ENCODE assay signal across 14 mouse cellular contexts in genomic region chr7:45097479-45097878, GRCm38 (mm10). TPM values are rescaled to one million over a fixed set of nuclear protein-coding genes. Genes with fewer than 3 reads are reported as not detected.
DNase-seq lines count a peak whose midpoint lies in the region; ATAC-seq and TF ChIP-seq lines count a peak whose summit lies in the region.
"Had no signal": no experiment of that assay in that cellular context is flagged by ENCODE, and none has a peak within 500 bp of the region (broad histone marks: within the 10 kb centered on the region; RNA-seq: fewer than 3 reads in every experiment).

No protein-coding gene starts in this region.

- no peaks in the 10 kb centered on the region for H3K27me3 ChIP-seq in heart, embryonic 15.5 days
- no peaks in the 10 kb centered on the region for H3K27me3 ChIP-seq in heart, embryonic 12.5 days (replicated peaks)
- no peaks in the 10 kb centered on the region for H3K27me3 ChIP-seq in neural tube, embryonic 13.5 days
- H3K27me3 ChIP-seq in neural tube, embryonic 15.5 days (replicated peaks) = no peaks in the 10 kb centered on the region
- H3K27me3 ChIP-seq in kidney, postnatal 0 days (ENCODE audit: insufficient read depth, low read length) = no peaks in the 10 kb centered on the region

- H3K9ac ChIP-seq in heart, embryonic 15.5 days = no peak overlapping the region
- no peak overlapping the region for H3K9ac ChIP-seq in heart, embryonic 12.5 days
- H3K9ac ChIP-seq in neural tube, embryonic 13.5 days = peak overlapping the region; percentile 31; the same call in 1 of the 2 replicates
- H3K9ac ChIP-seq in neural tube, embryonic 15.5 days (replicated peaks) = no peak overlapping the region
- no peak overlapping the region for H3K9ac ChIP-seq in kidney, postnatal 0 days (ENCODE audit: low read depth, low read length)

- no peaks in the 10 kb centered on the region for H3K9me3 ChIP-seq in heart, embryonic 15.5 days (replicated peaks)
- no peaks in the 10 kb centered on the region for H3K9me3 ChIP-seq in heart, embryonic 12.5 days (replicated peaks)
- no peaks in the 10 kb centered on the region for H3K9me3 ChIP-seq in neural tube, embryonic 13.5 days
- no peaks in the 10 kb centered on the region for H3K9me3 ChIP-seq in neural tube, embryonic 15.5 days (replicated peaks)
- H3K9me3 ChIP-seq in kidney, postnatal 0 days (replicated peaks; ENCODE audit: low read length) = no peaks in the 10 kb centered on the region

- intact Hi-C loops in left cerebral cortex, postnatal 10 days (cut with DNase I) = no loop called here

- TF ChIP-seq CTCF in kidney, postnatal 0 days (IDR thresholded peaks at IDR 0.05; ENCODE audit: low read depth) = no peak

- no peak overlapping the region for H3K4me2 ChIP-seq in heart, embryonic 15.5 days
- H3K4me2 ChIP-seq in heart, embryonic 12.5 days = no peak overlapping the region
- H3K4me2 ChIP-seq in neural tube, embryonic 13.5 days = no peak overlapping the region
- H3K4me2 ChIP-seq in neural tube, embryonic 15.5 days = no peak overlapping the region
- H3K4me2 ChIP-seq in kidney, postnatal 0 days (ENCODE audit: low read length) = no peak overlapping the region
- H3K4me2 ChIP-seq: midbrain, embryonic 11.5 days had no signal

- H3K4me3 ChIP-seq in heart, embryonic 15.5 days = no peak overlapping the region
- H3K4me3 ChIP-seq in heart, embryonic 12.5 days = no peak overlapping the region
- H3K4me3 ChIP-seq in neural tube, embryonic 13.5 days = no peak overlapping the region
- H3K4me3 ChIP-seq in neural tube, embryonic 15.5 days (replicated peaks) = no peak overlapping the region
- no peak overlapping the region for H3K4me3 ChIP-seq in kidney, postnatal 0 days (replicated peaks; ENCODE audit: low read depth, low read length)
- H3K4me3 ChIP-seq: erythroblast, embryonic 14.5 days had no signal

- ATAC-seq in heart, embryonic 15.5 days (replicated peaks; ENCODE audit: insufficient number of reproducible peaks, insufficient read depth, low FRiP score, low read depth) = no peak
- no peak for ATAC-seq in heart, embryonic 12.5 days (ENCODE audit: insufficient number of reproducible peaks, low FRiP score)
- ATAC-seq in neural tube, embryonic 13.5 days (ENCODE audit: low read depth) = no peak
- no peak for ATAC-seq in neural tube, embryonic 15.5 days (ENCODE audit: low FRiP score)
- no peak for ATAC-seq in kidney, postnatal 0 days (replicated peaks; ENCODE audit: low FRiP score, low read depth)
- ATAC-seq: hindbrain, postnatal 0 days had no signal

- peak overlapping the region; percentile 14; the same call in 1 of the 2 replicates for H3K27ac ChIP-seq in heart, embryonic 15.5 days
- H3K27ac ChIP-seq in heart, embryonic 12.5 days (ENCODE audit: poor library complexity, severe bottlenecking) = no peak overlapping the region
- H3K27ac ChIP-seq in neural tube, embryonic 13.5 days (replicated peaks) = 0 out of 2 replicates have a peak overlapping the region, but pooled peaks have one; percentile 18
- H3K27ac ChIP-seq in neural tube, embryonic 15.5 days (replicated peaks) = no peak overlapping the region
- H3K27ac ChIP-seq in kidney, postnatal 0 days = peak overlapping the region; percentile 26; the same call in 1 of the 2 replicates
- H3K27ac ChIP-seq: hindbrain, postnatal 0 days had no signal

- H3K4me1 ChIP-seq in heart, embryonic 15.5 days (replicated peaks) = peaks cover 7% of the 10 kb centered on the region; the same call in 1 of the 2 replicates
- H3K4me1 ChIP-seq in heart, embryonic 12.5 days (replicated peaks) = peaks cover 20% of the 10 kb centered on the region
- peaks cover 6% of the 10 kb centered on the region; the same call in 1 of the 2 replicates for H3K4me1 ChIP-seq in neural tube, embryonic 13.5 days (replicated peaks)
- H3K4me1 ChIP-seq in neural tube, embryonic 15.5 days = peaks cover 4% of the 10 kb centered on the region; the same call in 1 of the 2 replicates
- peaks cover 16% of the 10 kb centered on the region for H3K4me1 ChIP-seq in kidney, postnatal 0 days (replicated peaks; ENCODE audit: insufficient read depth, low read length)

- H3K36me3 ChIP-seq in heart, embryonic 15.5 days = no peaks in the 10 kb centered on the region
- H3K36me3 ChIP-seq in heart, embryonic 12.5 days = peaks cover 3% of the 10 kb centered on the region; the same call in 1 of the 2 replicates
- no peaks in the 10 kb centered on the region for H3K36me3 ChIP-seq in neural tube, embryonic 13.5 days
- no peaks in the 10 kb centered on the region for H3K36me3 ChIP-seq in neural tube, embryonic 15.5 days
- no peaks in the 10 kb centered on the region for H3K36me3 ChIP-seq in kidney, postnatal 0 days (ENCODE audit: insufficient read depth, low read length)

- WGBS in heart, embryonic 15.5 days = 50% methylated on average over 6 of the region's 6 CpGs
- whole genome bisulfite sequencing in heart, embryonic 12.5 days = 44% methylated on average over 6 of the region's 6 CpGs
- WGBS in neural tube, embryonic 13.5 days = 75% methylated on average over 6 of the region's 6 CpGs
- 76% methylated on average over 6 of the region's 6 CpGs for WGBS in neural tube, embryonic 15.5 days
- WGBS in kidney, postnatal 0 days = 42% methylated on average over 6 of the region's 6 CpGs

- no peak for DNase-seq in kidney, postnatal 0 days (ENCODE audit: low spot score)
- no peak for DNase-seq in left cerebral cortex, postnatal 10 days (ENCODE audit: extremely low spot score in 1 of 2, low spot score in 2 of 2)
- DNase-seq in adrenal gland, postnatal 4 days (ENCODE audit: low spot score in 2 of 2) = no peak
- DNase-seq: layer of hippocampus, adult 9-11 months; left cerebral cortex, postnatal 4 days; retina, postnatal 1 day; thymus, postnatal 14 days had no signal

RNA-seq across cellular contexts. Expression of gene Rcn3, which starts 5.5 kb away (rescaled TPM):
- polyA plus RNA-seq in heart, embryonic 15.5 days (2015; fragmentation: Nextera tagmentation; extraction: Ambion mirVana) = 223 and 285 TPM in 2 replicates
- 290 and 291 TPM in 2 replicates for polyA plus RNA-seq in heart, embryonic 12.5 days (2016; fragmentation: Nextera tagmentation; extraction: Ambion mirVana)
- 127 and 134 TPM in 2 replicates for polyA plus RNA-seq in neural tube, embryonic 13.5 days (2015; fragmentation: Nextera tagmentation; extraction: Ambion mirVana)
- polyA plus RNA-seq in neural tube, embryonic 15.5 days (2015; fragmentation: Nextera tagmentation; extraction: Ambion mirVana) = 112 and 118 TPM in 2 replicates
- 215 and 228 TPM in 2 replicates for polyA plus RNA-seq in kidney, postnatal 0 days (2015; fragmentation: Nextera tagmentation; extraction: Ambion mirVana)
- total RNA-seq in left cerebral cortex, postnatal 10 days (2021) = 1 to 10 TPM; 6.4 to 7.5 TPM
- 10 to 100 TPM; 77.0 to 81.8 TPM for total RNA-seq in adrenal gland, postnatal 4 days (2021)

RNA-seq across cellular contexts. Expression of gene Fcgrt, which starts 6.2 kb away (rescaled TPM):
- polyA plus RNA-seq in heart, embryonic 15.5 days (2015; fragmentation: Nextera tagmentation; extraction: Ambion mirVana) = 52.5 and 62.7 TPM in 2 replicates
- polyA plus RNA-seq in heart, embryonic 12.5 days (2016; fragmentation: Nextera tagmentation; extraction: Ambion mirVana) = 28.1 and 28.3 TPM in 2 replicates
- polyA plus RNA-seq in neural tube, embryonic 13.5 days (2015; fragmentation: Nextera tagmentation; extraction: Ambion mirVana) = 25.6 and 27.3 TPM in 2 replicates
- 33.8 and 42.7 TPM in 2 replicates for polyA plus RNA-seq in neural tube, embryonic 15.5 days (2015; fragmentation: Nextera tagmentation; extraction: Ambion mirVana)
- polyA plus RNA-seq in kidney, postnatal 0 days (2015; fragmentation: Nextera tagmentation; extraction: Ambion mirVana) = 134 and 145 TPM in 2 replicates
- total RNA-seq in left cerebral cortex, postnatal 10 days (2021) = 10 to 100 TPM; 16.5 to 18.7 TPM
- total RNA-seq in adrenal gland, postnatal 4 days (2021) = 100 to 1,000 TPM in 1 of 2 experiments, 10 to 100 TPM in 1; 98.0 to 104 TPM

RNA-seq across cellular contexts. Expression of gene Rps11, which starts 26.8 kb away (rescaled TPM):
- 794 and 808 TPM in 2 replicates for polyA plus RNA-seq in heart, embryonic 15.5 days (2015; fragmentation: Nextera tagmentation; extraction: Ambion mirVana)
- polyA plus RNA-seq in heart, embryonic 12.5 days (2016; fragmentation: Nextera tagmentation; extraction: Ambion mirVana) = 1,003 and 1,022 TPM in 2 replicates
- 920 and 971 TPM in 2 replicates for polyA plus RNA-seq in neural tube, embryonic 13.5 days (2015; fragmentation: Nextera tagmentation; extraction: Ambion mirVana)
- 759 and 947 TPM in 2 replicates for polyA plus RNA-seq in neural tube, embryonic 15.5 days (2015; fragmentation: Nextera tagmentation; extraction: Ambion mirVana)
- 1,486 and 1,553 TPM in 2 replicates for polyA plus RNA-seq in kidney, postnatal 0 days (2015; fragmentation: Nextera tagmentation; extraction: Ambion mirVana)
- 100 to 1,000 TPM; 482 to 530 TPM for total RNA-seq in left cerebral cortex, postnatal 10 days (2021)
- 1,000 to 10,000 TPM; 1,454 to 1,477 TPM for total RNA-seq in adrenal gland, postnatal 4 days (2021)

RNA-seq across cellular contexts. Expression of gene Rpl13a, which starts 31.1 kb away (rescaled TPM):
- polyA plus RNA-seq in heart, embryonic 15.5 days (2015; fragmentation: Nextera tagmentation; extraction: Ambion mirVana) = 697 and 762 TPM in 2 replicates
- 868 and 880 TPM in 2 replicates for polyA plus RNA-seq in heart, embryonic 12.5 days (2016; fragmentation: Nextera tagmentation; extraction: Ambion mirVana)
- polyA plus RNA-seq in neural tube, embryonic 13.5 days (2015; fragmentation: Nextera tagmentation; extraction: Ambion mirVana) = 746 and 820 TPM in 2 replicates
- polyA plus RNA-seq in neural tube, embryonic 15.5 days (2015; fragmentation: Nextera tagmentation; extraction: Ambion mirVana) = 649 and 787 TPM in 2 replicates
- polyA plus RNA-seq in kidney, postnatal 0 days (2015; fragmentation: Nextera tagmentation; extraction: Ambion mirVana) = 1,804 and 1,959 TPM in 2 replicates
- total RNA-seq in left cerebral cortex, postnatal 10 days (2021) = 100 to 1,000 TPM; 739 TPM
- 1,000 to 10,000 TPM; 2,237 to 2,371 TPM for total RNA-seq in adrenal gland, postnatal 4 days (2021)

RNA-seq across cellular contexts. Expression of gene Prrg2, which starts 35.0 kb away (rescaled TPM):
- 12.9 and 15.9 TPM in 2 replicates for polyA plus RNA-seq in heart, embryonic 15.5 days (2015; fragmentation: Nextera tagmentation; extraction: Ambion mirVana)
- polyA plus RNA-seq in heart, embryonic 12.5 days (2016; fragmentation: Nextera tagmentation; extraction: Ambion mirVana) = 13.6 and 14.0 TPM in 2 replicates
- 16.8 and 17.2 TPM in 2 replicates for polyA plus RNA-seq in neural tube, embryonic 13.5 days (2015; fragmentation: Nextera tagmentation; extraction: Ambion mirVana)
- 16.5 and 18.1 TPM in 2 replicates for polyA plus RNA-seq in neural tube, embryonic 15.5 days (2015; fragmentation: Nextera tagmentation; extraction: Ambion mirVana)
- polyA plus RNA-seq in kidney, postnatal 0 days (2015; fragmentation: Nextera tagmentation; extraction: Ambion mirVana) = 44.3 and 45.1 TPM in 2 replicates
- total RNA-seq in left cerebral cortex, postnatal 10 days (2021) = 1 to 10 TPM; 5.3 to 9.0 TPM
- total RNA-seq in adrenal gland, postnatal 4 days (2021) = 10 to 100 TPM; 17.9 to 18.6 TPM

Comparison
In these comparisons a context has a peak if more than half of its experiments do, and no peak if none do; other contexts are left out.
1. H3K27ac ChIP-seq: peak in heart, embryonic 15.5 days (single experiment), neural tube, embryonic 13.5 days (single experiment) and kidney, postnatal 0 days (single experiment); none in heart, embryonic 12.5 days (single experiment) and neural tube, embryonic 15.5 days (single experiment).